Mouse (Mus musculus): ENCODE measurements at regions not wholly inside any gene's neighbourhood (a gene's known extent, or its start where the extent isn't known, plus 50 kb on each side); places are given as distances from the start of the nearest gene placed in this dataset.
"Not testable (repeated sequence)": the region's sequence is repeated elsewhere in the genome, so short reads cannot be mapped to it uniquely, and the experiment has no call there.

DNA sequence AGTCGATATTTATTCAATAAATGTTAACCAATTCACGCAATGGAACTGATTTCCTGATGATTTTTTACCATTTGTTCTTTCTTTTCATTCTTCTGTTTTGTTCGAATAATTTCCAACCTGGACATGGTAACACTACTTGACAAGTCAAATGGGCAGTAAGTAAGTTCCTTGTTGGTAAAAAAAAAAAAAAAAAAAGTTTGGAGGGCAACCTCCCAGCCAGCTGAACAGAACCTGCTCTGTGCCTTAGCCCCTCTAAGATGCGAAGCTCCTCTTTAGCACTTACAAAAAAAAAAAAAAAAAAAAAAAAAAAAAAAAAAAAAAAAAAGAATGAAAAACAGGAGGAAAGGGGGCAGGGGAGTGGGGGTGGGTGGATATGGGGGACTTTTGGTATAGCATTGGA lies 100.7 kb upstream of the Pou6f2 start:
- Histone ChIP-seq H3K9ac (peak overlapping the region; percentile 6; the same call in 1 of the 2 replicates), H3K4me3 (ENCODE audit: low read depth, low read length) (peak overlapping the region; percentile 21), H3K4me1 (ENCODE audit: insufficient read depth) (no peaks in the 10 kb centered on the region), H3K27me3 (ENCODE audit: insufficient read depth, low read length) (no peaks in the 10 kb centered on the region), H3K4me2 (ENCODE audit: low read depth) (peak overlapping the region; percentile 31), H3K36me3 (ENCODE audit: insufficient read depth) (no peaks in the 10 kb centered on the region), H3K27ac (ENCODE audit: low read depth, low read length) (no peak overlapping the region), H3K9me3 (ENCODE audit: low read length) (0 out of 2 replicates have a peak, but pooled peaks cover 3% of the 10 kb centered on the region)
- 15% methylated on average over 4 of the region's 4 CpGs for WGBS
- DNase-seq (no peak), ATAC-seq (no peak)
- no peak for TF ChIP-seq CTCF (IDR thresholded peaks at IDR 0.05; ENCODE audit: low read depth)

- WGBS = 9% methylated on average over 5 of the region's 5 CpGs
- H3K4me2 ChIP-seq (ENCODE audit: low read depth) = peak overlapping the region; percentile 31
- no peaks in the 10 kb centered on the region for H3K36me3 ChIP-seq (ENCODE audit: insufficient read depth)
- no peak for DNase-seq
- 0 out of 2 replicates have a peak, but pooled peaks cover 3% of the 10 kb centered on the region for H3K9me3 ChIP-seq (ENCODE audit: low read length)
- H3K27ac ChIP-seq (ENCODE audit: low read depth, low read length) = no peak overlapping the region
- TF ChIP-seq CTCF (IDR thresholded peaks at IDR 0.05; ENCODE audit: low read depth) = no peak
- H3K9ac ChIP-seq = peak overlapping the region; percentile 6; the same call in 1 of the 2 replicates
- H3K27me3 ChIP-seq (ENCODE audit: insufficient read depth, low read length) = no peaks in the 10 kb centered on the region
- no peaks in the 10 kb centered on the region for H3K4me1 ChIP-seq (ENCODE audit: insufficient read depth)
- peak; percentile 77 for ATAC-seq
- H3K4me3 ChIP-seq (ENCODE audit: low read depth, low read length) = peak overlapping the region; percentile 21
Observed at GRCm38 (mm10) chr13:18497582-18498157, 100.2 kb upstream of the Pou6f2 start.

- no peak for DNase-seq
- Histone ChIP-seq H3K27me3 (ENCODE audit: insufficient read depth, low read length) (no peaks in the 10 kb centered on the region), H3K27ac (ENCODE audit: low read depth, low read length) (no peak overlapping the region), H3K9me3 (ENCODE audit: low read length) (no peaks in the 10 kb centered on the region), H3K4me1 (ENCODE audit: insufficient read depth) (no peaks in the 10 kb centered on the region), H3K36me3 (ENCODE audit: insufficient read depth) (no peaks in the 10 kb centered on the region), H3K4me2 (ENCODE audit: low read depth) (peak overlapping the region; percentile 15; the same call in 1 of the 2 replicates), H3K4me3 (ENCODE audit: low read depth, low read length) (no peak overlapping the region), H3K9ac (no peak overlapping the region)
- TF ChIP-seq CTCF (IDR thresholded peaks at IDR 0.05; ENCODE audit: low read depth) = no peak
- 67% methylated on average over 10 of the region's 10 CpGs for WGBS
- no peak for ATAC-seq
Observed at GRCm38 (mm10) chr13:18495021-18495811, 97.7 kb upstream of the Pou6f2 start.

- not testable (repeated sequence) for H3K9me3 ChIP-seq (ENCODE audit: low read length); H3K4me2 ChIP-seq (ENCODE audit: low read depth)
- WGBS = 22% methylated on average over 4 of the region's 4 CpGs
Observed at GRCm38 (mm10) chr13:18485785-18486184, 88.3 kb upstream of the Pou6f2 start.

DNA sequence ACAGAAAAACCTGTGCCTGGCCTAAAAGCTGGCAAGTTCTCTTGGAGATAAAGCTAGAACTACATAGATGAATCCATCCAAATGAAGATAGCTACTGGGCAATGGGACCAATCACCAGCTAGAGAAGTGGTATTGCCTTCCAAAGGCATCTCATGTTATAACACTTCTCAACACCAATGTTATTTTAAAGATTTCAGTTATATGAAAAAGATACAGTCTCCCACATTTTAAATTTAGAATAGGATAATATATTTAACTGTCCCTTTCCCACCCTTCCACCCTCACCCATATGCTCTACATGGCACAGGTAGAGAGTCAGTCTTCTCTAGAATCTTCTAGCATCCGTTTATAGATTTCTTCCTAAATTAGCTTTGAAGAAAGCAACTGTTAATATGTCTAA lies 87.6 kb upstream of the Pou6f2 start:
- DNase-seq = no peak
- no peak overlapping the region for H3K9ac ChIP-seq
- H3K4me2 ChIP-seq (ENCODE audit: low read depth) = no peak overlapping the region
- no peak for ATAC-seq
- no peak overlapping the region for H3K4me3 ChIP-seq (ENCODE audit: low read depth, low read length)
- H3K27ac ChIP-seq (ENCODE audit: low read depth, low read length) = no peak overlapping the region
- WGBS = 80% methylated on average over 1 of the region's 1 CpGs
- H3K36me3 ChIP-seq (ENCODE audit: insufficient read depth) = no peaks in the 10 kb centered on the region
- H3K9me3 ChIP-seq (ENCODE audit: low read length) = no peaks in the 10 kb centered on the region
- no peaks in the 10 kb centered on the region for H3K27me3 ChIP-seq (ENCODE audit: insufficient read depth, low read length)
- no peak for TF ChIP-seq CTCF (IDR thresholded peaks at IDR 0.05; ENCODE audit: low read depth)
- no peaks in the 10 kb centered on the region for H3K4me1 ChIP-seq (ENCODE audit: insufficient read depth)

More at GRCm38 (mm10) chr13:18485785-18486184, 88.3 kb upstream of the Pou6f2 start:
- H3K36me3 ChIP-seq (ENCODE audit: insufficient read depth); H3K4me3 ChIP-seq (ENCODE audit: low read depth, low read length); H3K27ac ChIP-seq (ENCODE audit: low read depth, low read length); DNase-seq; H3K4me1 ChIP-seq (ENCODE audit: insufficient read depth); H3K27me3 ChIP-seq (ENCODE audit: insufficient read depth, low read length); H3K9ac ChIP-seq; ATAC-seq: not testable (repeated sequence)

GRCm38 (mm10) chr13:18476311-18476710 lies 78.8 kb upstream of the Pou6f2 start:
- H3K27ac ChIP-seq (ENCODE audit: low read depth, low read length) = no peak overlapping the region
- no peak overlapping the region for H3K4me2 ChIP-seq (ENCODE audit: low read depth)
- H3K4me3 ChIP-seq (ENCODE audit: low read depth, low read length) = no peak overlapping the region
- H3K27me3 ChIP-seq (ENCODE audit: insufficient read depth, low read length) = no peaks in the 10 kb centered on the region
- peak; percentile 50; the same call in 1 of the 2 replicates for ATAC-seq
- H3K9ac ChIP-seq = no peak overlapping the region
- no peak for TF ChIP-seq CTCF (IDR thresholded peaks at IDR 0.05; ENCODE audit: low read depth)
- DNase-seq = peak; percentile 33
- H3K36me3 ChIP-seq (ENCODE audit: insufficient read depth) = no peaks in the 10 kb centered on the region
- no peaks in the 10 kb centered on the region for H3K9me3 ChIP-seq (ENCODE audit: low read length)
- no peaks in the 10 kb centered on the region for H3K4me1 ChIP-seq (ENCODE audit: insufficient read depth)

DNA sequence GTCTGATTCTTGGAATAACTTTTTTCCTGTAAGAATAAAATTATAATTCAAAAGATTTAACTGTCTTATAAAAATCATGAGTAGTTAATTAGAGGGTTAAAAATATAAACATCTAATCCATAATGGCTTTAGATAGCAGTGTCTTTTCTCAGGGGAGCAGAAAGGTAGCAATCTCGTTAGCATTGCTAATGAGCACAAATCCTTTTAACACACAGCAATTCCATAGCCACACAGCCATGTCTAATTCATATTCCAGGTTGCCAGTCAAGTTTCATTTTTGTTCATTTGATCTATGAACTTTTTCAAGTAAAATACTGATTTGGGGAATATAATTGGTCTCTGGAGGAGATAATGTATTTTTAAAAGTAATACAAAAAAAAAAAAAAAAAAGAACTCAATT lies 74.0 kb upstream of the Pou6f2 start:
- DNase-seq (no peak), ATAC-seq (peak; percentile 56; the same call in 1 of the 2 replicates)
- 22% methylated on average over 1 of the region's 1 CpGs for WGBS
- H3K4me3 ChIP-seq (ENCODE audit: low read depth, low read length) = no peak overlapping the region
- H3K36me3 ChIP-seq (ENCODE audit: insufficient read depth) = no peaks in the 10 kb centered on the region
- no peaks in the 10 kb centered on the region for H3K27me3 ChIP-seq (ENCODE audit: insufficient read depth, low read length)
- H3K4me2 ChIP-seq (ENCODE audit: low read depth) = no peak overlapping the region
- H3K27ac ChIP-seq (ENCODE audit: low read depth, low read length) = no peak overlapping the region
- H3K9ac ChIP-seq = no peak overlapping the region
- no peaks in the 10 kb centered on the region for H3K9me3 ChIP-seq (ENCODE audit: low read length)
- TF ChIP-seq CTCF (IDR thresholded peaks at IDR 0.05; ENCODE audit: low read depth) = no peak
- H3K4me1 ChIP-seq (ENCODE audit: insufficient read depth) = no peaks in the 10 kb centered on the region
